Mouse (Mus musculus): ENCODE measurements around the gene Nwd1.

The Nwd1 gene

DNA sequence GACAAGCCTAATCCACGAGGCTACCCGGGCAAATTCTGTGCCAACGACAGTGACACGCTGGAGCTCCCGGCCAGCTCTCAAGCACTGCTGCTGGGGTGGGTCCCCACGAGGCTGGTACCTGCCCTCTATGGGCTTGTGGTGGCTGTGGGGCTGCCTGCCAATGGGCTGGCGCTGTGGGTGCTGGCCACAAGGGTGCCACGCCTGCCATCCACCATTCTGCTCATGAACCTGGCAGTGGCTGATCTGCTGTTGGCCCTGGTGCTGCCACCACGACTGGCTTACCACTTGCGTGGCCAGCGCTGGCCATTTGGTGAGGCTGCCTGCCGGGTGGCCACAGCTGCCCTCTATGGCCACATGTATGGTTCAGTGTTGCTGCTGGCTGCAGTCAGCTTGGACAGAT, 115.8 kb downstream of the Nwd1 start:
- no peak for DNase-seq (ENCODE audit: low read depth)

DNA sequence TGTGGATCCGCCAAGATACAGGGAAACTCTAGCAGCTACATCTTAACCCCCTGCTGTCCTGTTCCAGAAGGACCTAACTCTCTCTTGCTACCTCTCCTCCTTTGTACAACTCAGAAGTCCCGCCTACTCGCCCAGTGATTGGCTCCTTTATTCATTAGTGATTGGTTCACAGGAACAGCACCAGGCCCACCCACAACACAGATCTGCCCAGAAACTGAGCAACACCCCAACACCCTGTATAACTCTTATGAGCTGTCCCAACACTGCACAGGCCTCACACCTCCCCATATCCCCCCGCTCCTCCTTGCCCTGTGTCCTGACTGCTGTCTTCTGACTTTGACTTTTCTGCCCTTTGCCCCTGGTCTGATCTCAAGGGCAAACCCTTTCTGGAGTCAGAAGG, 119.2 kb downstream of the Nwd1 start:
- no peak for DNase-seq (ENCODE audit: low read depth)

DNA sequence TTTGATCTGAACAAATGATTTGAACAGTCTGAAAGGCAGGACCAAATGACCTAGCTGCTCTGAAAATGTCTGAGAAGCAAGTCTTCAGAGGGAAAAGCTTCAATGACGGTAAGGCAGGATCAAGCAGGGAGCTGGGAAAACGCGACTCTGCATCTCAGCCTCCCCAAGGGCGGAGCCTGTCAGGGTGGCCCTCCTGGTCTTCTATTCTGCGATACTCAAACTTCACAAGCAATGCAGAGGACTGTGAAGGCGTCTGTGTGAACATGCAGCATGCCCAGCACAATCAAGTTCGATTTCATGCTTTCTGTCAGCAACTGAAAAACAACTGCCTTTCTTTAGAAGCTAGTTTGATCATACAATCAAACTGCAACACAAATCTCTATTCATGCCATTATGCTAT, 120.3 kb downstream of the Nwd1 start:
- no peak for DNase-seq (ENCODE audit: low read depth)

Data from c-Kit-positive CD71-negative TER-119-negative erythroid progenitor cells, embryonic 14.5 days (primary cell).